Mouse (Mus musculus) limb, embryonic 12.5 days (tissue): Measurements from ENCODE around the gene Reln. TPM values are rescaled to one million over a fixed set of nuclear protein-coding genes. Genes with fewer than 3 reads are reported as not detected.

Experiments used
- polyA plus RNA-seq: library from polyadenylated mRNA; unstranded; fragments of >200 nt; fragmentation: Nextera tagmentation; extraction: Ambion mirVana; gene quantifications from 2 replicates; pipeline ENCODE4 v1.2.1, GENCODE M21; 2016

The Reln gene
- polyA plus RNA-seq, 1 experiment from 2014 or later, result 1.7 TPM

Other genes with a start within 250 kb of the Reln start
- 46.6 and 49.1 TPM in 2 replicates for gene Orc5, start 205.7 kb upstream of the Reln start, polyA plus RNA-seq